Mouse (Mus musculus) stomach, adult 2 months (tissue): ENCODE data around the gene Tmem254a. TPM values are rescaled to one million over a fixed set of nuclear protein-coding genes. Genes with fewer than 3 reads are reported as not detected.

Experiments
- polyA plus RNA-seq: library from polyadenylated mRNA; depleted of rRNA; stranded (reverse); fragments of >200 nt; gene quantifications from 2 replicates; pipeline ENCODE4 v1.2.3, GENCODE M21; 2012; rRNA removed

Gene Tmem254a
- 4.1 and 7.9 TPM in 2 replicates for polyA plus RNA-seq

DNA sequence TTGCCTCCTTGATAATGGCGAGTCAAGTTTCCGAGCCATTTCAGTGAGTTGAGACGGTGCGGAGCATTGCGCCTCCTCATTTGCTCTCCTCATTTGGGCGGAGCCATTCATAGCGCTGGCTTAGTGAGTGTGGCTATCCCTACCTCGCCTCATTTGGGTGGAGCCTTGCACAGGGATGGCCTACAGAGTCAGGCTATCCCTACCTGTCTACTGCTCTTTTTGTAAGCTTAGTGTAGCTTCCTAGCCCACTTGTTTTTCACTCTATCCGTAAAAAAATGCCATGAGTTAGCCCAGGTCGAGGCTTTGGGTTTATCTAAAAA lies at the start of gene Tmem254a:
Gene Tmem254a, minus strand, starts transcription at position 111 of the 320 bp plus-strand sequence.

DNA sequence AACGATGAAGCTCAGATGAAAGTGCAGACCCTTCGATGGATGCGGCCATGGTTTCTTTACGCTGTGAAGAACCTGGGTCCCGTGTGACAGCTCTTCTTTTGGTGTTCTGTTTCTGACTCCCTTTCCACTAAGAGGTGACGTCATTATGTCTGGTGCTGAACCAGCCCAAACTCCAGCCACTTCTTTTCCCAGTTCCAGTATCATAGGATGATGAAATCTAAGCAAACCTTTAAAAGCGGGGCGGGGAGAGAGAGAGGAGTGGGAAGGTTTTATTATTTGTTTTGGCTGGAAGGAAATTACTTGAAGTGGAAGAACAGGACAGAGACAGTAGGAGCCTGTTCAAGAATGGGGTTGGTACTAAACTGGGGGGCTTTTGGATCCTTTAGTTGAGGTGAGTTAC lies 10.5 kb upstream of the Tmem254a start, which contains the start of gene Cphx1:
Gene Cphx1, plus strand, starts transcription at position 301 of the 400 bp plus-strand sequence.

DNA sequence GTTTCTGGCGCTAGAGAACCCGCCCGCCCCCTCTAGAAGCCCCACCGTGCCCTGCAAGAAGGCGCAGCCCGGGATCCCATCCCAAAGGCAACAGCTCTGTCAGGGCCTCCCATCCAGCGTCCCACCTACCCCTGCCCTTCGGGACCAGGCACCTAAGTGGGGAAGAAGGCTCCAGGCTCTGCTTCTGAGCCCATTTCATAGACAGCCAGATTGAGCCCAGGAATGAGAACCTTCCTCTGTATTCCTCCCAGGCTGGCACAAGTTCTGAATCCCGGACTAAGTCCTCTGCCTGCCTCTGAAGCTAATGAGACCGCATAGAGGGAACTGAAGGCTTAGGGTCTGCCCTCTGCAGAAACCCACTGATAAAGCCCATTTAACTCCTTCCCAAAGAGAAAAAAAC lies 24.5 kb downstream of the Tmem254a start, which contains the start of gene Plac9a:
Gene Plac9a, minus strand, starts transcription at position 101 of the 400 bp plus-strand sequence.

Other genes starting within 250 kb of the Tmem254a start
- gene Ppif, start 233.5 kb downstream of the Tmem254a start, polyA plus RNA-seq, result 223 and 254 TPM in 2 replicates
- gene Zcchc24, start 158.6 kb downstream of the Tmem254a start, polyA plus RNA-seq, result 9.1 and 11.6 TPM in 2 replicates
- gene Anxa11, start 85.5 kb downstream of the Tmem254a start, polyA plus RNA-seq, result 94.8 and 103 TPM in 2 replicates
- gene Plac9a, start 24.6 kb downstream of the Tmem254a start, polyA plus RNA-seq, result 0.60 and 0.96 TPM in 2 replicates
- gene Cphx1, start 10.6 kb upstream of the Tmem254a start, polyA plus RNA-seq, result 0.05 TPM in 1 of 2 replicates, not detected in the other
- 0.40 TPM in 1 of 2 replicates, not detected in the other for gene Duxbl1, start 50.9 kb upstream of the Tmem254a start, polyA plus RNA-seq
- 150 and 263 TPM in 2 replicates for gene Gm9780, start 115.0 kb upstream of the Tmem254a start, polyA plus RNA-seq
- gene Tmem254c, start 139.7 kb upstream of the Tmem254a start, polyA plus RNA-seq, result 45.6 and 49.5 TPM in 2 replicates
- gene Cphx2, start 153.8 kb upstream of the Tmem254a start, polyA plus RNA-seq, result not detected in 2 replicates
- gene Cphx3, start 154.6 kb upstream of the Tmem254a start, polyA plus RNA-seq, result not detected in 2 replicates
- 0.33 and 0.48 TPM in 2 replicates for gene Duxbl2, start 190.7 kb upstream of the Tmem254a start, polyA plus RNA-seq